Mouse (Mus musculus): ENCODE results near the gene Trmt11.

DNA sequence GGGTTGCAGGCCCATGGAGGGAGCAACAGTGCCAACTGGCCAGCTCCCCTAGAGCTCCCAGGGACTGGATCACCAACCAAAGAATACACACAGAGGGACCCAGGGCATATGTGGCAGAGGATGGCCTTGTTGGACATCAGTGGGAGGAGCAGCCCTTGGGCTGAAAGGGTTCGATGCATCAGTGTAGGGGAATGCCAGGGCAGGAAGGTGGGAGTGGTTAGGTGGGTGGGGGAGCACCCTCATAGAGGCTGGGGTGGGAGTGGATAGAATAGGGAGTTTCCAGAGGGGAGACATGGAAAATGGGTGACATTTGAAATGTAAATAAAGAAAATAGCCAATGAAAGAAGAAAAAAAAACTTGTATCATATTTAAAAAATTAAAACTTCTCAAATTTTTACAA, 97.8 kb downstream of the Trmt11 start:
- TF ChIP-seq EP300 (IDR thresholded peaks at IDR 0.05), result no peak
- TF ChIP-seq CTCF (IDR thresholded peaks at IDR 0.05), result no peak
